Mouse (Mus musculus) liver, embryonic 14 days (tissue): ENCODE data around the gene Hk1. TPM values are rescaled to one million over a fixed set of nuclear protein-coding genes. Genes with fewer than 3 reads are reported as not detected.

Source experiments
- polyA plus RNA-seq: library from polyadenylated mRNA; depleted of rRNA; stranded (reverse); fragments of >200 nt; gene quantifications from 2 replicates; pipeline ENCODE4 v1.2.3, GENCODE M21; 2012; rRNA removed

Gene Hk1
- polyA plus RNA-seq, result 55.1 and 58.8 TPM in 2 replicates

GRCm38 (mm10) chr10:62379808-62380207 is at the start of gene Hk1:
TSS of gene Hk1 (minus strand) at chr10:62379908.

GRCm38 (mm10) chr10:62422255-62422654 is 42.5 kb upstream of the Hk1 start, which contains the start of gene Hkdc1:
TSS of gene Hkdc1 (minus strand) at chr10:62422491.

GRCm38 (mm10) chr10:62252000-62252488 is 127.7 kb downstream of the Hk1 start, which contains the start of gene Tacr2:
TSS of gene Tacr2 (plus strand) at chr10:62252438.

GRCm38 (mm10) chr10:62230708-62231394 is 148.9 kb downstream of the Hk1 start, which contains the start of gene Tspan15:
TSS of gene Tspan15 (minus strand) at chr10:62231251.

Other genes starting within 250 kb of the Hk1 start
- gene Neurog3, start 246.8 kb downstream of the Hk1 start, polyA plus RNA-seq, result 0.18 TPM in 1 of 2 replicates, not detected in the other
- 0.20 and 0.29 TPM in 2 replicates for gene Fam241b, start 236.0 kb downstream of the Hk1 start, polyA plus RNA-seq
- 6.0 and 6.5 TPM in 2 replicates for gene Tspan15, start 148.7 kb downstream of the Hk1 start, polyA plus RNA-seq
- not detected in 2 replicates for gene Tacr2, start 127.5 kb downstream of the Hk1 start, polyA plus RNA-seq
- gene Hkdc1, start 42.6 kb upstream of the Hk1 start, polyA plus RNA-seq, result 3.7 and 4.4 TPM in 2 replicates
- 0.08 and 0.13 TPM in 2 replicates for gene 4930507D05Rik, start 69.6 kb upstream of the Hk1 start, polyA plus RNA-seq
- gene Supv3l1, start 69.8 kb upstream of the Hk1 start, polyA plus RNA-seq, result 15.5 and 17.5 TPM in 2 replicates
- gene Vps26a, start 106.9 kb upstream of the Hk1 start, polyA plus RNA-seq, result 15.3 and 18.9 TPM in 2 replicates
- 24.8 and 34.5 TPM in 2 replicates for gene Srgn, start 147.5 kb upstream of the Hk1 start, polyA plus RNA-seq
- gene Kif1bp, start 198.5 kb upstream of the Hk1 start, polyA plus RNA-seq, result 9.2 and 9.6 TPM in 2 replicates
- gene Ddx21, start 222.4 kb upstream of the Hk1 start, polyA plus RNA-seq, result 35.4 and 38.2 TPM in 2 replicates